Mouse (Mus musculus) embryonic facial prominence, embryonic 15.5 days (tissue): ENCODE results near the gene Tspoap1. TPM values are rescaled to one million over a fixed set of nuclear protein-coding genes. Genes with fewer than 3 reads are reported as not detected.

ENCODE experiments used
- ATAC-seq: fragments of 200-750 bp; cut with Nextera tagmentation; 2 replicates; pipeline ENCODE4 v1.8.0; 2017; ENCODE audit warnings: low read depth, moderate TSS enrichment; ENCODE audit not compliant: insufficient number of reproducible peaks, low FRiP score, low TSS enrichment
- H3K27ac ChIP-seq: fragments of 300-500 bp; sonication (generic); replicated peaks from 2 replicates; pipeline ENCODE4 v1.5.1; 2015; ENCODE audit warnings: mild to moderate bottlenecking, inconsistent platforms
- H3K27me3 ChIP-seq: fragments of 300-500 bp; sonication (generic); 2 replicates; pipeline ENCODE4 v1.6.1; 2015; ENCODE audit warnings: inconsistent platforms
- H3K36me3 ChIP-seq: fragments of 300-500 bp; sonication (generic); 2 replicates; pipeline ENCODE4 v1.6.1; 2015; ENCODE audit warnings: mild to moderate bottlenecking, inconsistent platforms
- H3K4me1 ChIP-seq: fragments of 300-500 bp; sonication (generic); 2 replicates; pipeline ENCODE4 v1.6.1; 2015; ENCODE audit warnings: inconsistent platforms
- H3K4me2 ChIP-seq: fragments of 300-500 bp; sonication (generic); replicated peaks from 2 replicates; pipeline ENCODE4 v1.6.1; 2015; ENCODE audit warnings: mild to moderate bottlenecking, inconsistent platforms
- H3K4me3 ChIP-seq: fragments of 300-500 bp; sonication (generic); replicated peaks from 2 replicates; pipeline ENCODE4 v1.5.1; 2015; ENCODE audit warnings: mild to moderate bottlenecking, inconsistent platforms
- H3K9ac ChIP-seq: fragments of 300-500 bp; sonication (generic); 2 replicates; pipeline ENCODE4 v1.6.1; 2015; ENCODE audit warnings: inconsistent platforms
- H3K9me3 ChIP-seq: fragments of 300-500 bp; sonication (generic); replicated peaks from 2 replicates; pipeline ENCODE4 v1.6.1; 2016; ENCODE audit warnings: inconsistent platforms
- WGBS: fragments of 180-500 bp; shearing (Covaris S2); methylation state at CpG from one replicate; pipeline ENCODE4 v1.1.7; 2015; 5-methylcytosine and 5-hydroxymethylcytosine counted together
- polyA plus RNA-seq: library from polyadenylated mRNA; unstranded; fragments of >200 nt; fragmentation: Nextera tagmentation; extraction: Ambion mirVana; gene quantifications from 2 replicates; pipeline ENCODE4 v1.2.1, GENCODE M21; 2015

Tspoap1 gene
- 4.0 and 5.9 TPM in 2 replicates for polyA plus RNA-seq

DNA sequence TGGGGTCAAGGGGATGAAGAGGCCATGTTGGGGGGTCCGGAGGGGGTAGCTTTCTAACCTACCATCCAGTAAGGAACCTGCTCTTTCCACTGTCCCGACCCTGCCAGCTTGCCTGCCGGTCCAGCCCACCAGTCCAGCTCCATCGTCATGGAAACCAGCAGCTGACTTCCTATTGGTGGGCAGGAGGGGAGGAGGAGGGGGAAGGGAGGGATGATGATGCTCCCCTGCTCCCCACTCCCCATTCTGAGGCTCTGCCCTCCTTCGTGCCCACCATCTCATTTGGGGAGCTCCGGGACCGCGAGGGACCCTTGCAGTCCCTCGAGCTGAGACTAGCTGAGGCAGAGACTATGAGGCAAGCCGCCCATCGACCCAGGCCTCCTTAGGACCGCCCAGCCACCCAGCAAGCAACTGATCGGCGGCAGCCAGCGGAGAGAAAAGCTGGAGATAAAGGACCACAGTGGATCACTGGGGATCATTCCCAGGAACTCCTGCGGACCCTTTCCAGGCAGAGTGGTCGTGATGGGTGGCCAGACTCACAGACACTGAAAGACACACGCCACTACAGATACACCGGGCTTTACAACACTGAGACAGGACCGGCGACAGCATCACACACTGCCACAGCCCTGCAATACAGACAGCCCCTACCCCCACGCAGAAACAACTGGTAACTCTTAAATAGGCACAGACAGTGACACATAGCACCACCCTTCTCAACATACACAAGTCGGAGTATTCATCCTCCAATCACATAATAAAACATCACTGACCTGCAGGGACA, at the start of gene Tspoap1:
Tspoap1 (plus strand) TSS at position 241 of the 781 bp plus-strand sequence.
- Histone ChIP-seq H3K9ac (no peak within 1 kb of the TSS), H3K4me2 (0 out of 2 replicates have a peak within 1 kb of the TSS, but pooled peaks have one; percentile 2), H3K4me3 (no peak within 1 kb of the TSS), H3K27me3 (peaks cover 65% of the 10 kb centered on the region), H3K27ac (no peak within 1 kb of the TSS), H3K36me3 (no peaks in the 10 kb centered on the region), H3K4me1 (peaks cover 25% of the 10 kb centered on the region), H3K9me3 (no peaks in the 10 kb centered on the region)
- WGBS = 6% methylated on average over 23 of the region's 23 CpGs
- ATAC-seq = no peak

DNA sequence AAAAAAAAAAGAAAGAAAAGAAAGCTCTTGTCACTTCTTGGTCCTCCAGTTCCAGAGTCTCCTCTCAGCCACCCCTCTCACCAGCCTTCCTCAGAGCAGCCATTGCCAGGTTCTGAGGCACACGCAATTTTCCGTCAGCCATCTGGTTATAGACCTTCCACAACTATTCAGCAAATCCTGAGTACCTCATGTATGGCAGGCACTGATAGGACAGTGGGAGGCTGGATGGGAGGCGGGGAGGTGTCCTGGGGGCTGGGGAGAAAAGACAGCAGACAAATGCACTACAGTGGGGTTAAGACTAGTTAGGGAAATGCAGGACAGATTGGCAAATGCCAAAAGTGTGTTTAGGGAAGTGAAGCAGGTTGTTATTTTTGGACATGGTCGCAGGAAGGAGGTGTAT, 48.2 kb upstream of the Tspoap1 start:
- 84% methylated on average over 4 of the region's 4 CpGs for WGBS

GRCm38 (mm10) chr11:87715999-87716398, 44.3 kb upstream of the Tspoap1 start:
- ATAC-seq = no peak
- no peak overlapping the region for H3K27ac ChIP-seq
- H3K36me3 ChIP-seq = peaks cover 5% of the 10 kb centered on the region
- H3K9me3 ChIP-seq = no peaks in the 10 kb centered on the region
- no peaks in the 10 kb centered on the region; the same call in 1 of the 2 replicates for H3K4me1 ChIP-seq
- no peak overlapping the region for H3K4me3 ChIP-seq
- WGBS = 79% methylated on average over 4 of the region's 4 CpGs
- H3K27me3 ChIP-seq = no peaks in the 10 kb centered on the region
- no peak overlapping the region for H3K4me2 ChIP-seq
- H3K9ac ChIP-seq = no peak overlapping the region

More for the DNA sequence above, 48.2 kb upstream of the Tspoap1 start:
- Histone ChIP-seq H3K9ac (no peak overlapping the region), H3K27ac (no peak overlapping the region), H3K4me2 (no peak overlapping the region), H3K27me3 (no peaks in the 10 kb centered on the region), H3K9me3 (no peaks in the 10 kb centered on the region), H3K4me3 (no peak overlapping the region), H3K36me3 (no peaks in the 10 kb centered on the region), H3K4me1 (peaks cover 22% of the 10 kb centered on the region)
- ATAC-seq = no peak

- 67% methylated on average over 7 of the region's 7 CpGs for WGBS
- no peaks in the 10 kb centered on the region for H3K27me3 ChIP-seq
- H3K4me2 ChIP-seq = no peak overlapping the region
- peaks cover 5% of the 10 kb centered on the region for H3K36me3 ChIP-seq
- no peak for ATAC-seq
- no peak overlapping the region for H3K27ac ChIP-seq
- H3K9me3 ChIP-seq = no peaks in the 10 kb centered on the region
- no peaks in the 10 kb centered on the region; the same call in 1 of the 2 replicates for H3K4me1 ChIP-seq
- no peak overlapping the region for H3K4me3 ChIP-seq
- H3K9ac ChIP-seq = no peak overlapping the region
Observed at GRCm38 (mm10) chr11:87719526-87719925, 40.8 kb upstream of the Tspoap1 start.

GRCm38 (mm10) chr11:87720324-87720723, 40.0 kb upstream of the Tspoap1 start:
- Histone ChIP-seq H3K4me2 (no peak overlapping the region), H3K27ac (peak overlapping the region; percentile 28; the same call in 1 of the 2 replicates), H3K4me3 (no peak overlapping the region), H3K9me3 (no peaks in the 10 kb centered on the region), H3K4me1 (peaks cover under 1% of the 10 kb centered on the region; the same call in 1 of the 2 replicates), H3K36me3 (peaks cover 5% of the 10 kb centered on the region), H3K27me3 (no peaks in the 10 kb centered on the region), H3K9ac (no peak overlapping the region)
- 43% methylated on average over 9 of the region's 9 CpGs for WGBS
- no peak for ATAC-seq

- Histone ChIP-seq H3K36me3 (peaks cover 5% of the 10 kb centered on the region), H3K4me2 (no peak overlapping the region), H3K4me3 (no peak overlapping the region), H3K27ac (peak overlapping the region; percentile 28; the same call in 1 of the 2 replicates), H3K27me3 (no peaks in the 10 kb centered on the region), H3K9me3 (no peaks in the 10 kb centered on the region), H3K9ac (no peak overlapping the region), H3K4me1 (peaks cover 5% of the 10 kb centered on the region)
- WGBS = 56% methylated on average over 9 of the region's 9 CpGs
- ATAC-seq = no peak
Observed at GRCm38 (mm10) chr11:87720839-87721238, 39.5 kb upstream of the Tspoap1 start.

- WGBS = 72% methylated on average over 3 of the region's 3 CpGs
- H3K27me3 ChIP-seq = no peaks in the 10 kb centered on the region
- ATAC-seq = no peak
Observed at GRCm38 (mm10) chr11:87722168-87722567, 38.2 kb upstream of the Tspoap1 start.

DNA sequence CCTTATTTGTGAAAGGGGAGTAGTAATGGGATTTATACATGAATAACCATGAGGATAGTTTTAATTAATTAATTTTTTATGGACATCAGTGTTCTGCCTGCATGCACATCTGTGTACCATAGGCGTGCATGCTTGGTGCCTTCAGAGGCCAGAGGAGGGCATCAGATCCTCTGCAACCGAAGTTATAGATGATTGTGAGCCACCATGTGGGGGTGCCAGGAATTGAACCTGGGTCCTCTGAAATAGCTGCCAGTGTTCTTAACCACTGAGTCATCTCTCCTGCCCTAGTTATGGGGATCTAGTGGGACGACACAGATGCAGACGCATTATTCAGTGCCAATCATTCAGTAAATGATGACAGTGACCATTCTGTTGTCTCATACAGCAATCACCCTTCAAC, 37.5 kb upstream of the Tspoap1 start:
- Histone ChIP-seq H3K4me3 (no peak overlapping the region), H3K9ac (no peak overlapping the region), H3K4me2 (no peak overlapping the region), H3K9me3 (no peaks in the 10 kb centered on the region), H3K36me3 (peaks cover 5% of the 10 kb centered on the region), H3K4me1 (peaks cover 15% of the 10 kb centered on the region), H3K27me3 (no peaks in the 10 kb centered on the region), H3K27ac (no peak overlapping the region)
- 82% methylated on average over 4 of the region's 4 CpGs for WGBS
- no peak for ATAC-seq

More at GRCm38 (mm10) chr11:87722168-87722567, 38.2 kb upstream of the Tspoap1 start:
- Histone ChIP-seq H3K27ac (no peak overlapping the region), H3K4me1 (peaks cover 15% of the 10 kb centered on the region), H3K4me2 (no peak overlapping the region), H3K4me3 (no peak overlapping the region), H3K36me3 (peaks cover 5% of the 10 kb centered on the region), H3K9me3 (no peaks in the 10 kb centered on the region), H3K9ac (no peak overlapping the region)

DNA sequence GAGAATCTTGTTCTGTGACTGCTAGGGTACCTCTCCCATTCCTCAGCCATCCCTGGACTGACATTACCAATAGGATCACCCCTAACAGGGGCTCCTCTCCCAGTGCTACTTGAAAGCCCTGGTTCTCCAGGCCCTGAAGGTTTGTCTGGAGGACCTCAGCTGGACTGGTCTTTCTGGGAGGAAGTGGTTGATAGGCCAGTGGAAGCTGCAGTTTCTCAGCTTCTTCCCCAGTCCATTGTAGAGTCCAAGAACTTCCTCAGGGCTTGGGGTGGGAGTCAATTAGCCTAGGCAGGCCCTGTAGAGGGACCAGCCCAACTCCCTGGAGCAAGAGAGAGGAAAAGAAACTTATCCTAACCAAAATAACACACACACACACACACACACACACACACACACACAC, 34.8 kb upstream of the Tspoap1 start:
- peak overlapping the region; percentile 59 for H3K27ac ChIP-seq
- ATAC-seq = no peak
- H3K4me2 ChIP-seq = 0 out of 2 replicates have a peak overlapping the region, but pooled peaks have one; percentile 3
- H3K4me1 ChIP-seq = peaks cover 15% of the 10 kb centered on the region
- no peaks in the 10 kb centered on the region for H3K36me3 ChIP-seq
- no peak overlapping the region for H3K9ac ChIP-seq
- no peaks in the 10 kb centered on the region for H3K9me3 ChIP-seq
- H3K4me3 ChIP-seq = no peak overlapping the region
- no peaks in the 10 kb centered on the region for H3K27me3 ChIP-seq

DNA sequence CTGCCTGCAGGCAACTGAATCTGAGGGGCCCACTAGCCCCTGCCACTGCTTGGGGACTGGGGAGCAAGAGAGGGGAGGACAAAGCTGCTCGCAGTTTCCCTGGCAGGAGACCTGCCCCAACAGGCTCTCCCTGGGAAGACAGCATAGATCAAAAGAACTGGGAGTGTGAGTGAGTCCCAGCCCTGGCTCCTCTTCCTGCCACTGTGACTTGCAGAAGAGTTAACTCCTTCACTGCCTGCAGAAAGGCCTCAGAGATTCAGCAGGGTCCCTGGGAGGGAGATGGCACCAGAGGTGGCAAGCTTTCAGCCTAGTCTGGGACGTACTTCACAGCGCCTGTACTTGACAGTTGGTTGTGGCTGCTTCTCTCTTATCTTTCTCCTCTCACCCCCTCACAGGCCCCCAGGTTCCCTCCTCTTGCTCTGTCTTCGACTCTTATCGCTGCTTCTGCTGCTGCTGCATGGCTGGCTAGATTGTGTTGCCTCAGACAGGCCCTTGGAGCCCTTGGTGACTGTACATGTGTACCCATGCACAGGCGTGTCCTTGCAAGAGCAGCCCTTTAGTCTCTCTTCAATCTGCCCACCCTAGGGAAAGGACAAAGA, 34.3 kb upstream of the Tspoap1 start:
- Histone ChIP-seq H3K36me3 (no peaks in the 10 kb centered on the region), H3K4me3 (no peak overlapping the region), H3K4me1 (peaks cover 15% of the 10 kb centered on the region), H3K4me2 (0 out of 2 replicates have a peak overlapping the region, but pooled peaks have one; percentile 3), H3K9ac (no peak overlapping the region), H3K27ac (peak overlapping the region; percentile 59), H3K9me3 (no peaks in the 10 kb centered on the region), H3K27me3 (no peaks in the 10 kb centered on the region)
- peak; percentile 67; the same call in 1 of the 2 replicates for ATAC-seq
- WGBS = 23% methylated on average over 6 of the region's 6 CpGs

DNA sequence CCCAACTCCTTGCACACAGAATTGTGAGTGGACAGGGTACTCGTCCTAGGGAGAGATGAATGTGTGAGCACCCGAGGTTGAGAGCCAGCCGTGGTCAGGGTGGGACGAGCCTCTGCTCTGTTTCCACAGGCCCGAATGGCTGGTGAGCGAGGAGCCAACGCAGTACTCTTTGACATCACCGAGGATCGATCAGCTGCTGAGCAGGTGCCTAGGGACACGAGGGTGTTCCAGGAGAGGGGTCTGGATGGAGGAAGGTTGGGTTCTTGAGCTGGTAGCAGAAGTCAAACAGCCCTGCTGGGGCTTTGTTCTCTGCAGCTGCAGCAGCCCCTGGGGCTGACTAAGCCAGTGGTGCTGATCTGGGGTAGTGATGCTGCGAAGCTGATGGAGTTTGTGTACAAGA, 33.3 kb upstream of the Tspoap1 start:
- no peak overlapping the region for H3K4me3 ChIP-seq
- H3K27me3 ChIP-seq = no peaks in the 10 kb centered on the region
- H3K27ac ChIP-seq = 0 out of 2 replicates have a peak overlapping the region, but pooled peaks have one; percentile 59
- 46% methylated on average over 11 of the region's 11 CpGs for WGBS
- H3K36me3 ChIP-seq = no peaks in the 10 kb centered on the region
- no peak for ATAC-seq
- no peaks in the 10 kb centered on the region for H3K9me3 ChIP-seq
- H3K9ac ChIP-seq = no peak overlapping the region
- H3K4me2 ChIP-seq = no peak overlapping the region
- peaks cover 15% of the 10 kb centered on the region for H3K4me1 ChIP-seq
